Mouse (Mus musculus): ENCODE data around the gene Trim10. TPM values are rescaled to one million over a fixed set of nuclear protein-coding genes. Genes with fewer than 3 reads are reported as not detected.

Trim10 gene
- polyA plus RNA-seq, 1 experiment from 2014 or later, result 5.9 TPM

DNA sequence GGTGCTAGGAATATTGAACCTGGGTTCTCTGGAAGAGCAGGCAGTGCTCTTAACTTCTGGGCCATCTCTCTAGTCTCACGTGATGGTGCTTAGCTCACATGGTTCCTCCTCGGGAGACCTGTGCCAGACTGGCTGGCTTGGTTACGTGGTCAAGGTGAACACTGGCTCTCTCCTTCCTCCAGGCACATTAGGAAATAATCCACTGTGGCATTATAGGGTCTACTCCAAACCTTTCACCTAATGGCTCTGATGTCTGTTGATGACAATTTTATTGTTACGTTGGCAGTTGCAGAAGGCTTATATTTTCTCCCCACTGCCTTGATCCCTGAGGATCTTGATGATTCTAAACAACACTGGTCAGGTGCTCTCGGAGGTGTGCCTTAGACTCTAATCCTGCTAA is 20.5 kb upstream of the Trim10 start:
- ATAC-seq (replicated peaks; ENCODE audit: insufficient number of reproducible peaks, low FRiP score, low TSS enrichment, low read depth), result no peak

DNA sequence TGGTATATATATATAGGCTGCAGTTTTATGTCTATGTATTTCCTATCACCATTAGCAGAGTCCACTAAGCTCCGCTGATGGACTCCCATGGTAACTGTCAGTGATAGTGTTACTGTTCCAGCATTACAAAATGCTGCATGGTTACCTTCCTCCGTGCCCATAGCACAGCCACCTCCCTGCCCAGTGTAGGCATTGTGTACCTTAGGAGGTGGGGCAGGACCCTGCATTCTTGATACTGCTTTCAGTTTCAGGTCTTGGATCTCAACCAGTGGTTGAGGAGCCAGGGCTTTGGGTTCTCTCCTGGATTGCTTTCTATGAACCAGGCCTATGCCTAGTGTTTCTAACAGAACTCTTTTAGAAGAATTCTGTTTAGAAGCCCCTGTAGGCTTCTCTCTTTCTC is 19.4 kb upstream of the Trim10 start:
- H3K9me3 ChIP-seq (replicated peaks; ENCODE audit: control insufficient read depth, low read length), result no peaks in the 10 kb centered on the region
- no peak for DNase-seq (ENCODE audit: low spot score)
- no peak overlapping the region for H3K4me2 ChIP-seq (ENCODE audit: low read depth, low read length)
- H3K4me1 ChIP-seq (ENCODE audit: control insufficient read depth, insufficient read depth, low read length), result no peaks in the 10 kb centered on the region
- H3K36me3 ChIP-seq (replicated peaks; ENCODE audit: control insufficient read depth, insufficient read depth, low read depth, low read length), result no peaks in the 10 kb centered on the region; the same call in none of the 2 replicates
- no peak for ATAC-seq (replicated peaks; ENCODE audit: insufficient number of reproducible peaks, low FRiP score, low TSS enrichment, low read depth)
- 88% methylated on average over 2 of the region's 2 CpGs for WGBS
- H3K9ac ChIP-seq (replicated peaks; ENCODE audit: low read length), result no peak overlapping the region
- H3K27ac ChIP-seq (replicated peaks; ENCODE audit: low read depth, low read length), result no peak overlapping the region
- H3K27me3 ChIP-seq (ENCODE audit: control insufficient read depth, insufficient read depth, low read length), result no peaks in the 10 kb centered on the region
- H3K4me3 ChIP-seq (ENCODE audit: low read depth, low read length), result no peak overlapping the region

More for the DNA sequence above, 20.5 kb upstream of the Trim10 start:
- Histone ChIP-seq H3K36me3 (replicated peaks; ENCODE audit: control insufficient read depth, insufficient read depth, low read depth, low read length) (no peaks in the 10 kb centered on the region; the same call in none of the 2 replicates), H3K9me3 (replicated peaks; ENCODE audit: control insufficient read depth, low read length) (no peaks in the 10 kb centered on the region), H3K4me1 (ENCODE audit: control insufficient read depth, insufficient read depth, low read length) (no peaks in the 10 kb centered on the region), H3K4me2 (ENCODE audit: low read depth, low read length) (no peak overlapping the region), H3K9ac (replicated peaks; ENCODE audit: low read length) (no peak overlapping the region), H3K27ac (replicated peaks; ENCODE audit: low read depth, low read length) (no peak overlapping the region), H3K27me3 (ENCODE audit: control insufficient read depth, insufficient read depth, low read length) (no peaks in the 10 kb centered on the region), H3K4me3 (ENCODE audit: low read depth, low read length) (no peak overlapping the region)
- no peak for DNase-seq (ENCODE audit: low spot score)
- WGBS, result 82% methylated on average over 5 of the region's 5 CpGs

DNA sequence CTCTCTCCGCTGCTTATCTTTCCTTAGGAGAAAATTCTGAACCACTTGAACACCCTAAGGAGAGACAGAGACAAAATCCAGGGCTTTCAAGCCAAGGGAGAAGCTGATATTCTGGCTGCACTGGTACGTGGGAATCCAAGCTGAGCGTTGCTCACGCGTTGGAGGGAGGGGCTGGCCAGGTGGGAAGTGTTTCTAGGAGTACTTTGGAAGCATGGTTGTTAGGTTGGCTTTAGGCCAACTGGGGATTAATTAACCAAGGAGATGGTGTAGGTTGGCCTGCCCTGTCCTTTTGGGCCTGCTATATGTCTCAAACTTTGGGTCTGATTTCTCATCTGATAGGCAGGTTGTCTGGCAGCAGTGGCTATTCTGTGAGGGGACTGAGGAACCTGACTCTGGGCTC is 18.2 kb upstream of the Trim10 start:
- H3K4me1 ChIP-seq (ENCODE audit: control insufficient read depth, insufficient read depth, low read length), result no peaks in the 10 kb centered on the region
- no peaks in the 10 kb centered on the region for H3K27me3 ChIP-seq (ENCODE audit: control insufficient read depth, insufficient read depth, low read length)
- H3K27ac ChIP-seq (replicated peaks; ENCODE audit: low read depth, low read length), result no peak overlapping the region
- no peak overlapping the region for H3K4me2 ChIP-seq (ENCODE audit: low read depth, low read length)
- ATAC-seq (replicated peaks; ENCODE audit: insufficient number of reproducible peaks, low FRiP score, low TSS enrichment, low read depth) (no peak), DNase-seq (ENCODE audit: low spot score) (no peak)
- H3K4me3 ChIP-seq (ENCODE audit: low read depth, low read length), result no peak overlapping the region
- no peak overlapping the region for H3K9ac ChIP-seq (replicated peaks; ENCODE audit: low read length)
- 91% methylated on average over 5 of the region's 5 CpGs for WGBS
- no peaks in the 10 kb centered on the region; the same call in none of the 2 replicates for H3K36me3 ChIP-seq (replicated peaks; ENCODE audit: control insufficient read depth, insufficient read depth, low read depth, low read length)
- no peaks in the 10 kb centered on the region for H3K9me3 ChIP-seq (replicated peaks; ENCODE audit: control insufficient read depth, low read length)

DNA sequence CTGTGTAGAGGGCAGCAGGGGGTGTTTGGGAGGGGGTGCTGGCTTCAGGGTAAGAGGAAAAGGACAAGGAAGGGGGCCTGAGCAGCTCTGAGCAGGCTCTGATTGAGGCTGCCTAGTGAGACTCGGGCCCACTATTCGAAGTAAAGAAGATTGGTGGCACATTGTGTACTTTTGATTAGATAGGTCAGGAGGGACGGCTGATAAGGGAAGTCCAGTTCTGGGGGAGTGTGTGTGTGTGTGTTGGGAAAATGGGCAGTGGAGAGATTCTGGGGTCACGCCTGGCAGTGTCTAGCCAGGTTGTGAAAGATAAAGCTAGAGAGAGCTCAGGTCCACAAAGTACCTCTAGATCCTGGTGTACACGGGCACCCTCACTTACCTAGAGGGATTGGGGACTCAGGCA is 17.7 kb upstream of the Trim10 start:
- H3K4me2 ChIP-seq (ENCODE audit: low read depth, low read length), result no peak overlapping the region
- ATAC-seq (replicated peaks; ENCODE audit: insufficient number of reproducible peaks, low FRiP score, low TSS enrichment, low read depth), result no peak

DNA sequence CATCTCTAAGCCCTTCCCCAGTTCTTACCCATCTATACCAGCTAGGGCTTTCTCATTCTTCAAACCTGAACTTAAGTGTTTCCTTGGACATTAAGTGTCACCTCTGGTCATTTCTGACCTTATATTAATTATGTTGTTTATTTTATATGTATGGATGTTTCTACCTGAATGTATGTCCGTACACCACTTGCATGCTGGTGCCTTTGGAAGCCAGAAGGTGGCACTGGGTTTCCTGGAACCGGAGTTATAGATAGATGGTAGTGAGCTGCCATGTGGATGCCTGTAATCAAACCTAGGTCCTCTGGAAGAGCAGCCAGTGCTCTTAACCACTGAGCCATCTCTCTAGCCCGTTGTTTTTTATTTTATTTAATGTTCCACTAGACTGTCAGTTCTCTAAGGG is 13.9 kb upstream of the Trim10 start:
- DNase-seq (ENCODE audit: low spot score) (no peak), ATAC-seq (replicated peaks; ENCODE audit: insufficient number of reproducible peaks, low FRiP score, low TSS enrichment, low read depth) (no peak)
- 88% methylated on average over 3 of the region's 3 CpGs for WGBS
- no peak overlapping the region for H3K4me3 ChIP-seq (ENCODE audit: low read depth, low read length)
- H3K36me3 ChIP-seq (replicated peaks; ENCODE audit: control insufficient read depth, insufficient read depth, low read depth, low read length), result peaks cover 5% of the 10 kb centered on the region
- no peaks in the 10 kb centered on the region for H3K9me3 ChIP-seq (replicated peaks; ENCODE audit: control insufficient read depth, low read length)
- H3K27me3 ChIP-seq (ENCODE audit: control insufficient read depth, insufficient read depth, low read length), result no peaks in the 10 kb centered on the region
- H3K4me2 ChIP-seq (ENCODE audit: low read depth, low read length), result no peak overlapping the region
- H3K27ac ChIP-seq (replicated peaks; ENCODE audit: low read depth, low read length), result no peak overlapping the region
- H3K9ac ChIP-seq (replicated peaks; ENCODE audit: low read length), result no peak overlapping the region
- H3K4me1 ChIP-seq (ENCODE audit: control insufficient read depth, insufficient read depth, low read length), result no peaks in the 10 kb centered on the region

More for the DNA sequence above, 17.7 kb upstream of the Trim10 start:
- Histone ChIP-seq H3K27ac (replicated peaks; ENCODE audit: low read depth, low read length) (no peak overlapping the region), H3K9me3 (replicated peaks; ENCODE audit: control insufficient read depth, low read length) (no peaks in the 10 kb centered on the region), H3K27me3 (ENCODE audit: control insufficient read depth, insufficient read depth, low read length) (no peaks in the 10 kb centered on the region), H3K9ac (replicated peaks; ENCODE audit: low read length) (no peak overlapping the region), H3K4me3 (ENCODE audit: low read depth, low read length) (no peak overlapping the region), H3K4me1 (ENCODE audit: control insufficient read depth, insufficient read depth, low read length) (no peaks in the 10 kb centered on the region), H3K36me3 (replicated peaks; ENCODE audit: control insufficient read depth, insufficient read depth, low read depth, low read length) (no peaks in the 10 kb centered on the region; the same call in none of the 2 replicates)
- 88% methylated on average over 5 of the region's 5 CpGs for WGBS
- no peak for DNase-seq (ENCODE audit: low spot score)

DNA sequence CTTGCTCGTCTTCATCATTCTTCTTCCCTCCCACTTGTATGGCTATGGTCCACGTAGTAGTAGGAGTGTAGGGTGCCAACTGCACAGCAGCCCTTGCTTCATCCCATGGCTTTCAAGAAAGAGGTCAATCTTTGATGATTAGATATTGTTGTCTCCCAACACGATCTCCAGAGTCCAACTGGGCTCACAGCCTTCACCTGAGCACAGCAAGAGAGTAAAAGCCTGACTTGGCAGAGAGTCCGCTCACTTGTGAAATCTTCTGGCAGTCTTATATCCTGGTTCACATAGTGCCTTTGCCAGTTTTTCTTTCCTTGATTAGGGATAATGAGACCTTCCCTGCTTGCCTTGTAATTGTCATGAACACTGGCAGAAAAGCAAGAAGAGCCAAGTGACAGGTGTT is 13.1 kb upstream of the Trim10 start:
- DNase-seq (ENCODE audit: low spot score), result no peak
- no peak overlapping the region for H3K4me2 ChIP-seq (ENCODE audit: low read depth, low read length)
- no peaks in the 10 kb centered on the region for H3K9me3 ChIP-seq (replicated peaks; ENCODE audit: control insufficient read depth, low read length)
- no peak overlapping the region for H3K27ac ChIP-seq (replicated peaks; ENCODE audit: low read depth, low read length)
- no peaks in the 10 kb centered on the region for H3K4me1 ChIP-seq (ENCODE audit: control insufficient read depth, insufficient read depth, low read length)
- WGBS, result 95% methylated on average over 4 of the region's 4 CpGs
- H3K4me3 ChIP-seq (ENCODE audit: low read depth, low read length), result no peak overlapping the region
- peaks cover 5% of the 10 kb centered on the region for H3K36me3 ChIP-seq (replicated peaks; ENCODE audit: control insufficient read depth, insufficient read depth, low read depth, low read length)
- ATAC-seq (replicated peaks; ENCODE audit: insufficient number of reproducible peaks, low FRiP score, low TSS enrichment, low read depth), result no peak
- no peak overlapping the region for H3K9ac ChIP-seq (replicated peaks; ENCODE audit: low read length)
- no peaks in the 10 kb centered on the region for H3K27me3 ChIP-seq (ENCODE audit: control insufficient read depth, insufficient read depth, low read length)

DNA sequence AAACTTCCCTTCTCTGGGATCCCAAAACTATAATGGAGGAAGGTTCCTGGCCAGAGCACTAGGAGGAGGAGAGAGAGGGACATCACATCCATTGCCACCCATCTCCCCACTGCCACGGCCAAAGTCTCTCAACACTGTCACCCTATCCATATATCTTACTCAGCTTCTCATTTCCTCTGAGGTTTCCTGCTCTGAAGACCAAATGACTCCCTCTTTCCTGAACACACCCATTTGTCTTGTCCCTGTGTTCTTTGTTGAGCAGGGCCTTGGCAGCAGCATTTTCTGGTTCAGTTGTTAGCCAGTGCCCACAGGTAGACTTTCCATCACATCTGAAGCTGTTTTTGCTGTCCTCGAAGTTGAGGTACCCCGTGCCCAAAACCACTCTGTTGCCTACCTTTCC is 11.2 kb upstream of the Trim10 start:
- peaks cover 5% of the 10 kb centered on the region for H3K36me3 ChIP-seq (replicated peaks; ENCODE audit: control insufficient read depth, insufficient read depth, low read depth, low read length)

DNA sequence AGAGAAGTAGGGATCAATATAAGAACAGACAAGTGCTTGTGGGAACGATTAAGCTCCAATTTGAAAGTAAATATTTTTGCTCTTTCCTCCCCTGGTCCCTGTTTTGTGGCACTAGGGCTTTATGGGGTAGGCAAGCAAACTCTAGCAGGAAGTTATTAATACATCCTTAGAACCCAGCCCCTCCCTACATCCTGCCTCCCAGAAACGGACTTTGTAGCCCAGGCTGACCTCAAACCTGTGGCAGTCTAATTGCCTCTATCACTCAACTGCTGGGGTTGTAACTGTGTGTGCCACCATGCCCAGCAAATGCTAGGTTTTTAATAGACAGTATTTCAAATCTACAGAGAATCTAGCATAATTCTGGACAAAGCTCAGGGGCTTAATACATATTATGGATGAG is 7.7 kb upstream of the Trim10 start:
- peaks cover 5% of the 10 kb centered on the region for H3K36me3 ChIP-seq (replicated peaks; ENCODE audit: control insufficient read depth, insufficient read depth, low read depth, low read length)
- peaks cover 3% of the 10 kb centered on the region; the same call in 1 of the 2 replicates for H3K27me3 ChIP-seq (ENCODE audit: control insufficient read depth, insufficient read depth, low read length)
- H3K27ac ChIP-seq (replicated peaks; ENCODE audit: low read depth, low read length), result no peak overlapping the region
- WGBS, result 60% methylated on average over 2 of the region's 2 CpGs
- H3K4me3 ChIP-seq (ENCODE audit: low read depth, low read length), result no peak overlapping the region
- H3K4me1 ChIP-seq (ENCODE audit: control insufficient read depth, insufficient read depth, low read length), result no peaks in the 10 kb centered on the region; the same call in 1 of the 2 replicates
- ATAC-seq (replicated peaks; ENCODE audit: insufficient number of reproducible peaks, low FRiP score, low TSS enrichment, low read depth) (no peak), DNase-seq (ENCODE audit: low spot score) (no peak)
- H3K9ac ChIP-seq (replicated peaks; ENCODE audit: low read length), result no peak overlapping the region
- H3K4me2 ChIP-seq (ENCODE audit: low read depth, low read length), result no peak overlapping the region
- H3K9me3 ChIP-seq (replicated peaks; ENCODE audit: control insufficient read depth, low read length), result no peaks in the 10 kb centered on the region

More for the DNA sequence above, 11.2 kb upstream of the Trim10 start:
- DNase-seq (ENCODE audit: low spot score) (no peak), ATAC-seq (replicated peaks; ENCODE audit: insufficient number of reproducible peaks, low FRiP score, low TSS enrichment, low read depth) (no peak)
- no peaks in the 10 kb centered on the region for H3K9me3 ChIP-seq (replicated peaks; ENCODE audit: control insufficient read depth, low read length)
- no peak overlapping the region for H3K4me2 ChIP-seq (ENCODE audit: low read depth, low read length)
- WGBS, result 91% methylated on average over 3 of the region's 3 CpGs
- H3K4me3 ChIP-seq (ENCODE audit: low read depth, low read length), result no peak overlapping the region
- no peak overlapping the region for H3K9ac ChIP-seq (replicated peaks; ENCODE audit: low read length)
- no peaks in the 10 kb centered on the region for H3K4me1 ChIP-seq (ENCODE audit: control insufficient read depth, insufficient read depth, low read length)
- no peaks in the 10 kb centered on the region for H3K27me3 ChIP-seq (ENCODE audit: control insufficient read depth, insufficient read depth, low read length)
- H3K27ac ChIP-seq (replicated peaks; ENCODE audit: low read depth, low read length), result no peak overlapping the region

Data from embryonic facial prominence, embryonic 11.5 days (tissue).